Mouse (Mus musculus): Measurements from ENCODE around the gene Ano9.

GRCm38 (mm10) chr7:141064175-141064574 is 53.4 kb downstream of the Ano9 start:
- TF ChIP-seq CTCF (IDR thresholded peaks at IDR 0.05; ENCODE audit: low read depth, low read length) (no peak), POLR2A (IDR thresholded peaks at IDR 0.05; ENCODE audit: extremely low read depth, insufficient read depth, low read length) (no peak)

Data from liver, adult 2 months (tissue).